Mouse (Mus musculus): Measurements from ENCODE around the gene Frmd4a. TPM values are rescaled to one million over a fixed set of nuclear protein-coding genes. Genes with fewer than 3 reads are reported as not detected.

Frmd4a gene
- polyA plus RNA-seq, 1 experiment from 2014 or later = 33.0 TPM

GRCm38 (mm10) chr2:4301256-4301655, 283.7 kb downstream of the Frmd4a start:
- H3K27ac ChIP-seq = peak overlapping the region; percentile 86
- H3K36me3 ChIP-seq (replicated peaks) = no peaks in the 10 kb centered on the region
- WGBS = 43% methylated on average over 5 of the region's 6 CpGs
- no peaks in the 10 kb centered on the region for H3K27me3 ChIP-seq (ENCODE audit: poor library complexity, severe bottlenecking)
- no peaks in the 10 kb centered on the region for H3K9me3 ChIP-seq
- H3K4me3 ChIP-seq = peak overlapping the region; percentile 41
- DNase-seq (ENCODE audit: extremely low spot score, low spot score) = no peak
- H3K4me1 ChIP-seq = peaks cover 50% of the 10 kb centered on the region

- Histone ChIP-seq H3K9me3 (no peaks in the 10 kb centered on the region), H3K27ac (peak overlapping the region; percentile 86), H3K4me1 (peaks cover 49% of the 10 kb centered on the region), H3K36me3 (replicated peaks) (no peaks in the 10 kb centered on the region), H3K4me3 (peak overlapping the region; percentile 41), H3K27me3 (ENCODE audit: poor library complexity, severe bottlenecking) (no peaks in the 10 kb centered on the region)
- 59% methylated on average over 7 of the region's 7 CpGs for WGBS
- no peak for DNase-seq (ENCODE audit: extremely low spot score, low spot score)
Observed at GRCm38 (mm10) chr2:4301692-4302091, 284.2 kb downstream of the Frmd4a start.

GRCm38 (mm10) chr2:4302119-4302518, 284.6 kb downstream of the Frmd4a start:
- Histone ChIP-seq H3K27ac (no peak overlapping the region), H3K4me1 (peaks cover 45% of the 10 kb centered on the region), H3K27me3 (ENCODE audit: poor library complexity, severe bottlenecking) (no peaks in the 10 kb centered on the region), H3K4me3 (peak overlapping the region; percentile 41; the same call in 1 of the 2 replicates), H3K36me3 (replicated peaks) (no peaks in the 10 kb centered on the region), H3K9me3 (no peaks in the 10 kb centered on the region)
- no peak for DNase-seq (ENCODE audit: extremely low spot score, low spot score)
- 86% methylated on average over 3 of the region's 3 CpGs for WGBS

GRCm38 (mm10) chr2:4307076-4307475, 289.6 kb downstream of the Frmd4a start:
- H3K36me3 ChIP-seq (replicated peaks) = no peaks in the 10 kb centered on the region; the same call in 1 of the 2 replicates
- H3K4me1 ChIP-seq = no peaks in the 10 kb centered on the region; the same call in 1 of the 2 replicates
- WGBS = 88% methylated on average over 6 of the region's 6 CpGs
- no peak overlapping the region for H3K27ac ChIP-seq
- H3K27me3 ChIP-seq (ENCODE audit: poor library complexity, severe bottlenecking) = no peaks in the 10 kb centered on the region
- no peak overlapping the region for H3K4me3 ChIP-seq
- 0 out of 2 replicates have a peak, but pooled peaks cover 3% of the 10 kb centered on the region for H3K9me3 ChIP-seq
- DNase-seq (ENCODE audit: extremely low spot score, low spot score) = no peak

- H3K27ac ChIP-seq = no peak overlapping the region
- 0 out of 2 replicates have a peak, but pooled peaks cover 6% of the 10 kb centered on the region for H3K4me1 ChIP-seq
- no peaks in the 10 kb centered on the region for H3K9me3 ChIP-seq
- no peaks in the 10 kb centered on the region for H3K27me3 ChIP-seq (ENCODE audit: poor library complexity, severe bottlenecking)
- H3K36me3 ChIP-seq (replicated peaks) = no peaks in the 10 kb centered on the region
- H3K4me3 ChIP-seq = no peak overlapping the region
- no peak for DNase-seq (ENCODE audit: extremely low spot score, low spot score)
- WGBS = 76% methylated on average over 5 of the region's 5 CpGs
Observed at GRCm38 (mm10) chr2:4314545-4314944, 297.0 kb downstream of the Frmd4a start.

- 76% methylated on average over 2 of the region's 2 CpGs for WGBS
- H3K36me3 ChIP-seq (replicated peaks) = peaks cover 5% of the 10 kb centered on the region; the same call in 1 of the 2 replicates
- H3K4me1 ChIP-seq = 0 out of 2 replicates have a peak, but pooled peaks cover 6% of the 10 kb centered on the region
- no peaks in the 10 kb centered on the region for H3K9me3 ChIP-seq
- H3K27me3 ChIP-seq (ENCODE audit: poor library complexity, severe bottlenecking) = no peaks in the 10 kb centered on the region
- no peak overlapping the region for H3K27ac ChIP-seq
- H3K4me3 ChIP-seq = no peak overlapping the region
- DNase-seq (ENCODE audit: extremely low spot score, low spot score) = no peak
Observed at GRCm38 (mm10) chr2:4316589-4316988, 299.1 kb downstream of the Frmd4a start.

GRCm38 (mm10) chr2:4318134-4318533, 300.6 kb downstream of the Frmd4a start:
- no peaks in the 10 kb centered on the region for H3K9me3 ChIP-seq
- WGBS = 81% methylated on average over 4 of the region's 4 CpGs
- no peak overlapping the region for H3K4me3 ChIP-seq
- H3K36me3 ChIP-seq (replicated peaks) = peaks cover 5% of the 10 kb centered on the region; the same call in 1 of the 2 replicates
- H3K27ac ChIP-seq = no peak overlapping the region
- no peaks in the 10 kb centered on the region for H3K27me3 ChIP-seq (ENCODE audit: poor library complexity, severe bottlenecking)
- 0 out of 2 replicates have a peak, but pooled peaks cover 6% of the 10 kb centered on the region for H3K4me1 ChIP-seq
- DNase-seq (ENCODE audit: extremely low spot score, low spot score) = no peak

- H3K4me1 ChIP-seq = no peaks in the 10 kb centered on the region
- 82% methylated on average over 9 of the region's 9 CpGs for WGBS
- no peak overlapping the region for H3K4me3 ChIP-seq
- H3K27ac ChIP-seq = no peak overlapping the region
- no peak for DNase-seq (ENCODE audit: extremely low spot score, low spot score)
- no peaks in the 10 kb centered on the region for H3K27me3 ChIP-seq (ENCODE audit: poor library complexity, severe bottlenecking)
- H3K9me3 ChIP-seq = no peaks in the 10 kb centered on the region
- H3K36me3 ChIP-seq (replicated peaks) = no peaks in the 10 kb centered on the region
Observed at GRCm38 (mm10) chr2:4326241-4327010, 308.9 kb downstream of the Frmd4a start.

- H3K27ac ChIP-seq = no peak overlapping the region
- no peaks in the 10 kb centered on the region for H3K9me3 ChIP-seq
- no peaks in the 10 kb centered on the region for H3K4me1 ChIP-seq
- H3K4me3 ChIP-seq = no peak overlapping the region
- H3K27me3 ChIP-seq (ENCODE audit: poor library complexity, severe bottlenecking) = no peaks in the 10 kb centered on the region
- no peaks in the 10 kb centered on the region for H3K36me3 ChIP-seq (replicated peaks)
- 79% methylated on average over 4 of the region's 4 CpGs for WGBS
- no peak for DNase-seq (ENCODE audit: extremely low spot score, low spot score)
Observed at GRCm38 (mm10) chr2:4327011-4327340, 309.5 kb downstream of the Frmd4a start.

- Histone ChIP-seq H3K4me1 (peaks cover 14% of the 10 kb centered on the region), H3K4me3 (no peak overlapping the region), H3K27ac (no peak overlapping the region)
Observed at GRCm38 (mm10) chr2:4332441-4332840, 314.9 kb downstream of the Frmd4a start.

GRCm38 (mm10) chr2:4334201-4334600, 316.7 kb downstream of the Frmd4a start:
- no peak for DNase-seq (ENCODE audit: extremely low spot score, low spot score)
- no peak overlapping the region for H3K4me3 ChIP-seq
- no peaks in the 10 kb centered on the region for H3K9me3 ChIP-seq
- no peaks in the 10 kb centered on the region for H3K27me3 ChIP-seq (ENCODE audit: poor library complexity, severe bottlenecking)
- H3K36me3 ChIP-seq (replicated peaks) = no peaks in the 10 kb centered on the region
- H3K4me1 ChIP-seq = peaks cover 21% of the 10 kb centered on the region
- H3K27ac ChIP-seq = no peak overlapping the region
- 47% methylated on average over 4 of the region's 4 CpGs for WGBS

More at GRCm38 (mm10) chr2:4332441-4332840, 314.9 kb downstream of the Frmd4a start:
- Histone ChIP-seq H3K9me3 (no peaks in the 10 kb centered on the region), H3K27me3 (ENCODE audit: poor library complexity, severe bottlenecking) (no peaks in the 10 kb centered on the region), H3K36me3 (replicated peaks) (no peaks in the 10 kb centered on the region)
- whole genome bisulfite sequencing = 74% methylated on average over 8 of the region's 8 CpGs
- DNase-seq (ENCODE audit: extremely low spot score, low spot score) = no peak

- WGBS = 93% methylated on average over 5 of the region's 5 CpGs
Observed at GRCm38 (mm10) chr2:4334936-4335335, 317.4 kb downstream of the Frmd4a start.

GRCm38 (mm10) chr2:4335881-4336280, 318.4 kb downstream of the Frmd4a start:
- Histone ChIP-seq H3K27ac (no peak overlapping the region), H3K4me1 (peaks cover 38% of the 10 kb centered on the region), H3K9me3 (no peaks in the 10 kb centered on the region), H3K4me3 (no peak overlapping the region), H3K27me3 (ENCODE audit: poor library complexity, severe bottlenecking) (no peaks in the 10 kb centered on the region), H3K36me3 (replicated peaks) (no peaks in the 10 kb centered on the region)
- DNase-seq (ENCODE audit: extremely low spot score, low spot score) = no peak
- WGBS = 82% methylated on average over 4 of the region's 4 CpGs

More at GRCm38 (mm10) chr2:4334936-4335335, 317.4 kb downstream of the Frmd4a start:
- Histone ChIP-seq H3K4me3 (no peak overlapping the region), H3K36me3 (replicated peaks) (no peaks in the 10 kb centered on the region), H3K9me3 (no peaks in the 10 kb centered on the region), H3K27me3 (ENCODE audit: poor library complexity, severe bottlenecking) (no peaks in the 10 kb centered on the region), H3K27ac (no peak overlapping the region), H3K4me1 (peaks cover 28% of the 10 kb centered on the region)
- no peak for DNase-seq (ENCODE audit: extremely low spot score, low spot score)

Data from forebrain, embryonic 10.5 days (tissue).